Mouse (Mus musculus) limb, embryonic 13.5 days (tissue): ENCODE results near the gene Tgfbrap1. TPM values are rescaled to one million over a fixed set of nuclear protein-coding genes. Genes with fewer than 3 reads are reported as not detected.

Source experiments
- ATAC-seq: fragments of 200-750 bp; cut with Nextera tagmentation; 2 replicates; pipeline ENCODE4 v1.8.0; 2017; ENCODE audit warnings: low read depth, moderate number of reproducible peaks, moderate TSS enrichment; ENCODE audit not compliant: low FRiP score
- H3K27ac ChIP-seq: fragments of 300-500 bp; sonication (generic); 2 replicates; pipeline ENCODE4 v1.5.1; 2015; ENCODE audit warnings: inconsistent platforms, mild to moderate bottlenecking, moderate library complexity
- H3K27me3 ChIP-seq: fragments of 300-500 bp; sonication (generic); 2 replicates; pipeline ENCODE4 v1.6.1; 2015; ENCODE audit warnings: mild to moderate bottlenecking, inconsistent platforms
- H3K36me3 ChIP-seq: fragments of 300-500 bp; sonication (generic); 2 replicates; pipeline ENCODE4 v1.6.1; 2015; ENCODE audit warnings: inconsistent platforms, mild to moderate bottlenecking, moderate library complexity
- H3K4me1 ChIP-seq: fragments of 300-500 bp; sonication (generic); 2 replicates; pipeline ENCODE4 v1.6.1; 2015; ENCODE audit warnings: inconsistent platforms
- H3K4me2 ChIP-seq: fragments of 300-500 bp; sonication (generic); replicated peaks from 2 replicates; pipeline ENCODE4 v1.6.1; 2015; ENCODE audit warnings: inconsistent platforms, mild to moderate bottlenecking, moderate library complexity
- H3K4me3 ChIP-seq: fragments of 300-500 bp; sonication (generic); 2 replicates; pipeline ENCODE4 v1.5.1; 2015; ENCODE audit warnings: moderate library complexity, mild to moderate bottlenecking, inconsistent platforms
- H3K9ac ChIP-seq: fragments of 300-500 bp; sonication (generic); 2 replicates; pipeline ENCODE4 v1.6.1; 2015; ENCODE audit warnings: mild to moderate bottlenecking, inconsistent platforms
- H3K9me3 ChIP-seq: fragments of 300-500 bp; sonication (generic); 2 replicates; pipeline ENCODE4 v1.6.1; 2016; ENCODE audit warnings: inconsistent platforms
- WGBS: fragments of 180-500 bp; shearing (Covaris S2); methylation state at CpG from one replicate; pipeline ENCODE4 v1.1.7; 2015; 5-methylcytosine and 5-hydroxymethylcytosine counted together
- polyA plus RNA-seq: library from polyadenylated mRNA; unstranded; fragments of >200 nt; fragmentation: Nextera tagmentation; extraction: Ambion mirVana; gene quantifications from 2 replicates; pipeline ENCODE4 v1.2.1, GENCODE M21; 2015

Gene Tgfbrap1
- polyA plus RNA-seq, 1 experiment from 2014 or later, result 12.2 TPM

DNA sequence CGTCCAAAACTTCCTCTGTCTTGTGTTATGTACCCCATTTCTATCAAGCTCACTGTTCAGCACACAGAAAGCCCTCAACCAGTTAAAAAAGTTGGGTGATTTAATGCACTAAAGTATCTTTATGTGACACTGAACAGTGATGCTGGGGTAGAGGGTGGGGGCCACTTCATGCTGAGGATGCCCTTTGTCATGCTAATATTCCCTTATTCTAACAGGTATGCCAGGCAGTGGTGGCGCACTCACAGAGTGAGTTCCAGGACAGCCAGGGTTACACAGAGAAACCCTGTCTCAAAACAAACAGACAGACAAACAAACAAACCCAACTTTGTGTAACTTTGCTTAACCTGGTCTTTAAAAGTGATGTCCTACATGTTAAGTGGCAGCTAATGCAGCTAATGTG lies 4.2 kb downstream of the Tgfbrap1 start:
- WGBS, result 83% methylated on average over 2 of the region's 2 CpGs
- no peak overlapping the region for H3K9ac ChIP-seq
- no peak overlapping the region for H3K27ac ChIP-seq
- no peak for ATAC-seq
- no peaks in the 10 kb centered on the region for H3K27me3 ChIP-seq
- H3K36me3 ChIP-seq, result 0 out of 2 replicates have a peak, but pooled peaks cover 7% of the 10 kb centered on the region
- H3K9me3 ChIP-seq, result no peaks in the 10 kb centered on the region
- no peak overlapping the region for H3K4me3 ChIP-seq
- H3K4me1 ChIP-seq, result peaks cover 15% of the 10 kb centered on the region
- no peak overlapping the region for H3K4me2 ChIP-seq

- no peaks in the 10 kb centered on the region for H3K27me3 ChIP-seq
- under 1% methylated on average over 101 of the region's 102 CpGs for WGBS
Observed at GRCm38 (mm10) chr1:43092056-43093015, 6.1 kb downstream of the Tgfbrap1 start.

DNA sequence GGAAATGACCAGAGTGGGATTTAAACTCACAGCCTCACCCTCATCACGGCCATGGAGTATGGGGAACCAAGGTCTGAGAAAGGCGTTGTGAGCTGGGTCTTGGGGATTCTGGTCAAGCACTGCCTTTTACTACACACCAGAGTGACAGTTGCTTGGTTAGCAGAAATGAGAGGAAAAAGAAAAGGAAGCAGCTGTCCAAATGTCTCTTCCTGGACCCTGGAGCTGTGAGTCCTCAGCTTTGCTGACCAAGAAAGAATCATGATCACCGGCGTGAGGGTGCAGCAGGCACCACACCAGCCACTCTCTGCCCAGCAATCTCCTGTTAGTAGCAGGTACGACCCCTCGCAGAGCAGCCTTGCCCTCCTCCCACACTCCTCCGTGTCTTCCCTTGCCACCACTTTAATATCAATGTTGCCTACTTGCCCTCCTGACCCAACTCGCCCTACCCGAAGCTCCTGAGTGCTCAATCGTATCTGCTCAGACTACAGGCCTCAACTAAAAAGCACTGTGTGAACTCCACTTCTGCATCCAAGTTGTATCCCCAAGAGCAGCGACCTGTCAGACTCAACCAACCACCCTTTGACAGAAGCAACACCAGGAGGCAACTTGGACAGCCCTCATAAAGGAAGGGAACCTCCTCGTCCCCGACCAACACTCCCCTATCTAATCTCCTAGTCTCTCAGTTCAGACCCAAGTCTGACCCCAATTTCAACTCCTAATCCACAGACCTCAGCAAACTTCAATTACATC lies 7.0 kb downstream of the Tgfbrap1 start:
- H3K27ac ChIP-seq, result 0 out of 2 replicates have a peak overlapping the region, but pooled peaks have one; percentile 10
- 45% methylated on average over 13 of the region's 13 CpGs for WGBS

More at GRCm38 (mm10) chr1:43092056-43093015, 6.1 kb downstream of the Tgfbrap1 start:
- peak overlapping the region; percentile 63; the same call in 1 of the 2 replicates for H3K27ac ChIP-seq
- peaks cover 14% of the 10 kb centered on the region for H3K4me1 ChIP-seq
- no peaks in the 10 kb centered on the region for H3K9me3 ChIP-seq
- peak overlapping the region; percentile 83 for H3K4me2 ChIP-seq
- peak; percentile 85 for ATAC-seq
- H3K9ac ChIP-seq, result peak overlapping the region; percentile 87
- H3K36me3 ChIP-seq, result 0 out of 2 replicates have a peak, but pooled peaks cover 7% of the 10 kb centered on the region
- H3K4me3 ChIP-seq, result peak overlapping the region; percentile 77

DNA sequence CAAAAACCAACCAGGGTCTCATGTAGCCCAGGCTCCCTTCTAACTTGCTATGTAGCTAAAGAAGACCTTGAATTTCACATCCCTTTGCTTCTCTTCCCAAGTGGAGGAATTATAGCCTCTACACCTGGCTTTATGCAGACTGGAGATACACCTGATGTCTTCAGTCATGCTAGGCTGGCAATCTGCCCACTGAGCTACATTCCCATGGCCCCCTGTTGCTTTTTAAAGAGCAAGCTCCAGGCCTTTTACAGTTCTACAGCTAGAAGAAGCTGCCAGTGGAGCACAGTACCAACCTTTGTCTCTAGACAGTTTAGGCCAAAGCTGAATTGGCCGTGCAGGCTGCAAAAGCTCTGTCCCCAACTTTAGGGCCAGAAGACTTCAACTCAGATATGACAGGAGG lies 8.0 kb downstream of the Tgfbrap1 start:
- H3K4me1 ChIP-seq, result peaks cover 14% of the 10 kb centered on the region
- WGBS, result 79% methylated on average over 1 of the region's 1 CpGs

More for the DNA sequence above, 7.0 kb downstream of the Tgfbrap1 start:
- Histone ChIP-seq H3K4me3 (peak overlapping the region; percentile 77), H3K27me3 (no peaks in the 10 kb centered on the region), H3K4me2 (peak overlapping the region; percentile 83), H3K9ac (peak overlapping the region; percentile 87), H3K4me1 (peaks cover 14% of the 10 kb centered on the region), H3K9me3 (no peaks in the 10 kb centered on the region), H3K36me3 (0 out of 2 replicates have a peak, but pooled peaks cover 7% of the 10 kb centered on the region)
- ATAC-seq, result peak; percentile 8; the same call in 1 of the 2 replicates

GRCm38 (mm10) chr1:43082946-43083345 lies 15.5 kb downstream of the Tgfbrap1 start:
- Histone ChIP-seq H3K4me1 (no peaks in the 10 kb centered on the region), H3K27ac (no peak overlapping the region)

More for the DNA sequence above, 8.0 kb downstream of the Tgfbrap1 start:
- Histone ChIP-seq H3K36me3 (0 out of 2 replicates have a peak, but pooled peaks cover 5% of the 10 kb centered on the region), H3K27ac (no peak overlapping the region), H3K9ac (no peak overlapping the region), H3K4me3 (no peak overlapping the region), H3K4me2 (no peak overlapping the region), H3K9me3 (no peaks in the 10 kb centered on the region), H3K27me3 (no peaks in the 10 kb centered on the region)
- no peak for ATAC-seq

DNA sequence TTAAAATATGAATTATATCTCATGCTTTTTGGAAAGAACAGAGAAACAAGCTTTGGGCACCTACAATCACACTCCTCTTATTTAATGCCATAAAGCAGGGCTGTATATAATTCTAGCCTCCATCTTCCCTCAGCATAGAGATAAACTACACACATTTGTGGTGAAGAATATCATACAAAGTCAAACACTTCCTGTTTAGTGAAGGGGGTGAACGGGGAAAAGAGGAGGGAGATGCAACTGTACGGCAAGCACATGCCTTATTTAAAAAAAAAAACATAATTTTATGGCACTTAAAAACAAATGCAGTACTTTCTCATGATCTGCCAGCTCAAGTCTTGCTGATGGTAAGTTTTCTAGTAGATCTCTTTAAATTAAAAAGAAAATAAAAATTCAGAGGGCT lies 20.3 kb downstream of the Tgfbrap1 start:
- Histone ChIP-seq H3K9me3 (no peaks in the 10 kb centered on the region), H3K4me3 (no peak overlapping the region), H3K4me2 (no peak overlapping the region), H3K36me3 (peaks cover 17% of the 10 kb centered on the region), H3K4me1 (no peaks in the 10 kb centered on the region), H3K9ac (no peak overlapping the region), H3K27me3 (no peaks in the 10 kb centered on the region), H3K27ac (no peak overlapping the region)
- 91% methylated on average over 2 of the region's 2 CpGs for WGBS
- no peak for ATAC-seq

More at GRCm38 (mm10) chr1:43082946-43083345, 15.5 kb downstream of the Tgfbrap1 start:
- H3K36me3 ChIP-seq, result no peaks in the 10 kb centered on the region; the same call in 1 of the 2 replicates
- 91% methylated on average over 5 of the region's 5 CpGs for WGBS
- no peak overlapping the region for H3K4me3 ChIP-seq
- H3K27me3 ChIP-seq, result no peaks in the 10 kb centered on the region
- ATAC-seq, result no peak
- H3K9me3 ChIP-seq, result no peaks in the 10 kb centered on the region
- H3K9ac ChIP-seq, result no peak overlapping the region
- H3K4me2 ChIP-seq, result no peak overlapping the region

- no peak overlapping the region for H3K4me3 ChIP-seq
- 84% methylated on average over 2 of the region's 2 CpGs for WGBS
- no peak overlapping the region for H3K27ac ChIP-seq
- no peak overlapping the region for H3K9ac ChIP-seq
- H3K36me3 ChIP-seq, result peaks cover 38% of the 10 kb centered on the region
- ATAC-seq, result no peak
- no peaks in the 10 kb centered on the region for H3K4me1 ChIP-seq
- no peaks in the 10 kb centered on the region for H3K9me3 ChIP-seq
- no peak overlapping the region for H3K4me2 ChIP-seq
- H3K27me3 ChIP-seq, result no peaks in the 10 kb centered on the region
Observed at GRCm38 (mm10) chr1:43074791-43075190, 23.6 kb downstream of the Tgfbrap1 start.

- Histone ChIP-seq H3K27ac (no peak overlapping the region), H3K4me1 (no peaks in the 10 kb centered on the region), H3K9me3 (no peaks in the 10 kb centered on the region), H3K4me3 (no peak overlapping the region), H3K9ac (no peak overlapping the region), H3K4me2 (no peak overlapping the region), H3K27me3 (no peaks in the 10 kb centered on the region), H3K36me3 (peaks cover 47% of the 10 kb centered on the region)
- no peak for ATAC-seq
- 46% methylated on average over 1 of the region's 1 CpGs for WGBS
Observed at GRCm38 (mm10) chr1:43072561-43072960, 25.9 kb downstream of the Tgfbrap1 start.

DNA sequence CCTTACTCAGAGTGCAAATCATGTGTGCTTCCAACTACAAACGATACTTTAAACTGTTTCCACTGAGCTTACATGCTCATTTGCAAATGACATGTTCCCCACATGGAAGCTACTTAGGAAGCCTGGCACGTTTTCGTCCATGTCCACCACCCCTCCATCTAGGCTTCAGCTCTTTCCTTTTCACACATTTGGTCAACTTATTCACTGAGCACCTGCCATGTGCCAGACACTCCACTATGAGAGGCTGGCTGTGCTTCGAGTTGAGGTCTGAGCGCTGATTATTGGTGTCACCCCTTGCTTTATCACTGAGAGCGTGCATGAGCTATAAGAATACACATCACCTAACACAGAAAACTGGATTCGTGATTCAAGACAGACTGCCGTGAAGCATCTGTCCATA lies 26.4 kb downstream of the Tgfbrap1 start:
- H3K9ac ChIP-seq, result no peak overlapping the region

DNA sequence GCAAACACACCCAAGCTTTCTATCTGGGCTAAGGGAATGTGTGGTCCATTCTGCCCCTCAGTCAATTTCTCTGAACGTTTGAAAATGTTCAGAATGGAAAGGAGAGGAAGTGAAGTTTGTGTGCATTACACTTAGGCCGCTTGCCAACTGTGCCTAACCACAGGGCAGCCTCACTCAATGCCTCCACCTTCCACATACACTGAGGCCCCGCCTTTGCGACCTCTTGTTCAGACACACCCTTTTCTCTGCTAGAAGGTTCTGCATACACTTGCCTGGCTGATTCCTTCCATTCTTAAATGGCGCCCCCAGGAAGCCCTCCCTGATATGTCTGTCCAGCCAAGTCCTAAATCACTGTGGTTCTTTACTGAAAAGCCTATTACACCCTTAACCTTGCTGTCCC lies 27.7 kb downstream of the Tgfbrap1 start:
- no peaks in the 10 kb centered on the region for H3K4me1 ChIP-seq
- no peak for ATAC-seq
- H3K9ac ChIP-seq, result no peak overlapping the region
- H3K4me3 ChIP-seq, result no peak overlapping the region
- H3K27me3 ChIP-seq, result no peaks in the 10 kb centered on the region
- H3K4me2 ChIP-seq, result no peak overlapping the region
- no peaks in the 10 kb centered on the region for H3K9me3 ChIP-seq
- peaks cover 58% of the 10 kb centered on the region for H3K36me3 ChIP-seq
- H3K27ac ChIP-seq, result no peak overlapping the region
- WGBS, result 84% methylated on average over 5 of the region's 5 CpGs

More for the DNA sequence above, 26.4 kb downstream of the Tgfbrap1 start:
- Histone ChIP-seq H3K4me3 (no peak overlapping the region), H3K4me2 (no peak overlapping the region), H3K36me3 (peaks cover 51% of the 10 kb centered on the region), H3K27ac (no peak overlapping the region), H3K4me1 (no peaks in the 10 kb centered on the region), H3K27me3 (no peaks in the 10 kb centered on the region), H3K9me3 (no peaks in the 10 kb centered on the region)
- 94% methylated on average over 8 of the region's 8 CpGs for whole genome bisulfite sequencing
- ATAC-seq, result no peak

DNA sequence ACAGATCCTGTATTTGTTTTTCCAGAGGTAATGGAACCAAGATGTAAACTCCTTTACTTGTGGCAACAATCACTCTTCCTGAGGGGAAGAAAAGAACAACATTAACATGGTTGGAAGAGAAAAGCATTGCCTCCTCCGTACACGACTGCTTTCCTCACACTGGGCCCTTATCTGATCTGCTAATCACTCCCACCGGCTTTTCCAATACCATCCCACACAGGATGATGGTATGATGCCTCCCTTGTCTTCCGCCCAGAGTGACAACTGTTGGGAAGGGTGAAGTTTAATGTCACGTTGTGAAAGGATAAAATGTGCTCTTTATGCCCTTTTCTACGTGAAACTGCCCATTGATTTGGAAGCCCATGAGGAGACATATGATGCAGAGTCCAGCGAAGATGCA lies 30.9 kb downstream of the Tgfbrap1 start:
- Histone ChIP-seq H3K4me2 (no peak overlapping the region), H3K4me1 (no peaks in the 10 kb centered on the region), H3K36me3 (peaks cover 60% of the 10 kb centered on the region), H3K27ac (no peak overlapping the region), H3K9ac (no peak overlapping the region), H3K4me3 (no peak overlapping the region), H3K27me3 (no peaks in the 10 kb centered on the region), H3K9me3 (no peaks in the 10 kb centered on the region)
- 79% methylated on average over 7 of the region's 7 CpGs for WGBS
- ATAC-seq, result no peak

DNA sequence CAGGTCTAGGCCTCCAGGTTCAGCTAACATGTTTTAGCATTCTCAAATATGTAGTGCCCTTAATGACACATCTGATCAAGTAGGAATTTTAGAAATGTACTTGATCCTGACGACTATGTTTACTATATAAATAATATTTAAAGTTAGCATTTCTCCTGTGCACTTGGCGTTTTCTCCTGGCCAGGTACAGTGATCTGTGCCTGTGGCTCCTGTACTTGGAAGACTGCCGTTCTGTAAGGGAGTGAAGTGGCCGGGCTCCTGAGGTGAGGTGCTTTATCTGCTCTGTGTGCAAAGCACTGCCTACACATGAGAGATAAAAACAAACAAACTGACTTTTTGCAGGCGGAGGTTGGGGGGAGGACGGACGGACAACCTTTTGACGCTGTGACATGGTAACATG lies 31.9 kb downstream of the Tgfbrap1 start:
- Histone ChIP-seq H3K4me2 (no peak overlapping the region), H3K9ac (no peak overlapping the region), H3K27ac (no peak overlapping the region), H3K4me1 (no peaks in the 10 kb centered on the region), H3K9me3 (no peaks in the 10 kb centered on the region), H3K27me3 (no peaks in the 10 kb centered on the region), H3K4me3 (no peak overlapping the region), H3K36me3 (peaks cover 61% of the 10 kb centered on the region)
- ATAC-seq, result no peak
- WGBS, result 91% methylated on average over 8 of the region's 8 CpGs
